Mouse (Mus musculus): ENCODE measurements around the gene Olfr506. TPM values are rescaled to one million over a fixed set of nuclear protein-coding genes. Genes with fewer than 3 reads are reported as not detected.

Olfr506 gene
- polyA plus RNA-seq, 1 experiment from 2014 or later, result not detected

DNA sequence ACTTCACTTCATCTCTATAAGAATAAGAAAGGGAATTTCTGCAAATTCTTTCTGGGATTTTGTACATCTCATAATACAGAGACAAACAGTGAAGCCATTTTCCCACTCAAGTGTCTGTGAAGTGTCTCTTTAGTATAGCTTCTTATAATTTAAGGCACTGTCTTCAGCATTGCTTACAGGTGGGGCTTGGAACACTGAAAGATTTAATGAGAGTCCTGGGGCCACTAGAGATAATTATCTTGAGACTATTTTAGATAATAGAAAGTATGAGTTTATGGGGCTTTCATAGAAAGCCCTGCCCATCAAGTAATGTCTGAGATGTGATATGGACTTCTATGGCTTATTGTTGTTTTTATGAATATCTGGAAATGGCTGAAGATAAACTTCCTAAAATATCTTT is 41.2 kb downstream of the Olfr506 start, which contains the start of gene Olfr509:
Gene Olfr509 (minus strand): TSS at position 101 of the 400 bp plus-strand sequence.
- Histone ChIP-seq H3K9ac (ENCODE audit: low read length) (no peak within 1 kb of the TSS), H3K4me1 (ENCODE audit: control insufficient read depth in 2 of 2, insufficient read depth in 2 of 2, low read length in 2 of 2) (no peaks in the 10 kb centered on the region), H3K27ac (replicated peaks in 1 of 2; ENCODE audit: control insufficient read depth in 1 of 2, insufficient read depth in 1 of 2, low read depth in 2 of 2, low read length in 2 of 2) (no peak within 1 kb of the TSS), H3K4me3 (ENCODE audit: control insufficient read depth in 1 of 2, insufficient read depth in 1 of 2, low read depth in 1 of 2, low read length in 2 of 2) (no peak within 1 kb of the TSS), H3K9me3 (ENCODE audit: control insufficient read depth, low read length) (no peaks in the 10 kb centered on the region), H3K4me2 (ENCODE audit: low read length) (no peak within 1 kb of the TSS), H3K36me3 (ENCODE audit: control insufficient read depth, insufficient read depth, low read length) (no peaks in the 10 kb centered on the region), H3K27me3 (ENCODE audit: control insufficient read depth, insufficient read depth, low read length) (no peaks in the 10 kb centered on the region)
- no peak for ATAC-seq (ENCODE audit: insufficient number of reproducible peaks, insufficient read depth, low FRiP score, low read depth)

DNA sequence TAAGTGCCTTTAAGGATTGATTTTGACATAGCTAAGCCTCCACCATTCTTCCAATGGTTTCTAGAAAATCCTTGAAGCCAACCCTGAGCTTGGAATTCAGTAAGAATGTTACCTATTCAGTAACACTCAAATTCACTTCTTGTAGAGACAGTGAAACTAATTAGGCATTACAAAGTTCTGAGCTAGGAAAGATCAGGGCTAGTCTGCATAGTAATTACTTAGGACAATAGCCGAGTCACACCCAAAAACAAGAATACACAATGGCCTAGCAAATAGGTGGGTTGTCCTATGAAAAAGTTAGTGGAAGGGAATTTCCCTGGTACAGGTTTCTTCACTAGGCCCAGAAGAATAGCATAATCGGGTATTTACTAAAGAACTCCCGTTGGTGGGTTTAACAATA is 51.8 kb downstream of the Olfr506 start:
- H3K36me3 ChIP-seq (ENCODE audit: control insufficient read depth, insufficient read depth, low read length), result no peaks in the 10 kb centered on the region
- 74% methylated on average over 3 of the region's 3 CpGs for WGBS

More for the DNA sequence above, 51.8 kb downstream of the Olfr506 start:
- H3K27me3 ChIP-seq (ENCODE audit: control insufficient read depth, insufficient read depth, low read length), result no peaks in the 10 kb centered on the region
- H3K4me3 ChIP-seq (ENCODE audit: control insufficient read depth in 1 of 2, insufficient read depth in 1 of 2, low read depth in 1 of 2, low read length in 2 of 2), result no peak overlapping the region
- no peak overlapping the region for H3K9ac ChIP-seq (ENCODE audit: low read length)
- no peak for ATAC-seq (ENCODE audit: insufficient number of reproducible peaks, insufficient read depth, low FRiP score, low read depth)
- H3K9me3 ChIP-seq (ENCODE audit: control insufficient read depth, low read length), result 0 out of 2 replicates have a peak, but pooled peaks cover 4% of the 10 kb centered on the region
- H3K4me2 ChIP-seq (ENCODE audit: low read length), result no peak overlapping the region
- H3K4me1 ChIP-seq (ENCODE audit: control insufficient read depth in 2 of 2, insufficient read depth in 2 of 2, low read length in 2 of 2), result no peaks in the 10 kb centered on the region
- no peak overlapping the region for H3K27ac ChIP-seq (replicated peaks in 1 of 2; ENCODE audit: control insufficient read depth in 1 of 2, insufficient read depth in 1 of 2, low read depth in 2 of 2, low read length in 2 of 2)

Other genes with a start within 250 kb of the Olfr506 start
- not detected in 2 replicates for gene Olfr494, start 245.5 kb upstream of the Olfr506 start, polyA plus RNA-seq (2014; fragmentation: Nextera tagmentation; extraction: Ambion mirVana)
- not detected in 2 replicates for gene Olfr495, start 217.6 kb upstream of the Olfr506 start, polyA plus RNA-seq (2014; fragmentation: Nextera tagmentation; extraction: Ambion mirVana)
- not detected in 2 replicates for gene Olfr497, start 190.4 kb upstream of the Olfr506 start, polyA plus RNA-seq (2014; fragmentation: Nextera tagmentation; extraction: Ambion mirVana)
- gene Olfr498, start 145.5 kb upstream of the Olfr506 start, polyA plus RNA-seq (2014; fragmentation: Nextera tagmentation; extraction: Ambion mirVana), result not detected in 2 replicates
- gene Olfr502, start 85.7 kb upstream of the Olfr506 start, polyA plus RNA-seq (2014; fragmentation: Nextera tagmentation; extraction: Ambion mirVana), result not detected in 2 replicates
- not detected in 2 replicates for gene Olfr503, start 66.3 kb upstream of the Olfr506 start, polyA plus RNA-seq (2014; fragmentation: Nextera tagmentation; extraction: Ambion mirVana)
- gene Olfr504, start 45.0 kb upstream of the Olfr506 start, polyA plus RNA-seq (2014; fragmentation: Nextera tagmentation; extraction: Ambion mirVana), result not detected in 2 replicates
- gene Olfr507, start 11.0 kb downstream of the Olfr506 start, polyA plus RNA-seq (2014; fragmentation: Nextera tagmentation; extraction: Ambion mirVana), result not detected in 2 replicates
- gene Olfr508, start 19.2 kb downstream of the Olfr506 start, polyA plus RNA-seq (2014; fragmentation: Nextera tagmentation; extraction: Ambion mirVana), result not detected in 2 replicates
- 0.05 TPM in 1 of 2 replicates, not detected in the other for gene Olfr509, start 41.1 kb downstream of the Olfr506 start, polyA plus RNA-seq (2014; fragmentation: Nextera tagmentation; extraction: Ambion mirVana)
- gene Olfr510, start 55.6 kb downstream of the Olfr506 start, polyA plus RNA-seq (2014; fragmentation: Nextera tagmentation; extraction: Ambion mirVana), result not detected in 2 replicates
- not detected in 2 replicates for gene Olfr512, start 102.5 kb downstream of the Olfr506 start, polyA plus RNA-seq (2014; fragmentation: Nextera tagmentation; extraction: Ambion mirVana)
- gene Olfr513, start 140.2 kb downstream of the Olfr506 start, polyA plus RNA-seq (2014; fragmentation: Nextera tagmentation; extraction: Ambion mirVana), result not detected in 2 replicates
- gene Olfr514, start 215.2 kb downstream of the Olfr506 start, polyA plus RNA-seq (2014; fragmentation: Nextera tagmentation; extraction: Ambion mirVana), result not detected in 2 replicates
- gene Olfr516, start 239.7 kb downstream of the Olfr506 start, polyA plus RNA-seq (2014; fragmentation: Nextera tagmentation; extraction: Ambion mirVana), result not detected in 2 replicates

Data from heart, embryonic 14.5 days (tissue).